Mouse (Mus musculus): Measurements from ENCODE around the gene Cmas. TPM values are rescaled to one million over a fixed set of nuclear protein-coding genes. Genes with fewer than 3 reads are reported as not detected.

Gene Cmas
- polyA plus RNA-seq, 1 experiment from 2014 or later: 117 TPM

DNA sequence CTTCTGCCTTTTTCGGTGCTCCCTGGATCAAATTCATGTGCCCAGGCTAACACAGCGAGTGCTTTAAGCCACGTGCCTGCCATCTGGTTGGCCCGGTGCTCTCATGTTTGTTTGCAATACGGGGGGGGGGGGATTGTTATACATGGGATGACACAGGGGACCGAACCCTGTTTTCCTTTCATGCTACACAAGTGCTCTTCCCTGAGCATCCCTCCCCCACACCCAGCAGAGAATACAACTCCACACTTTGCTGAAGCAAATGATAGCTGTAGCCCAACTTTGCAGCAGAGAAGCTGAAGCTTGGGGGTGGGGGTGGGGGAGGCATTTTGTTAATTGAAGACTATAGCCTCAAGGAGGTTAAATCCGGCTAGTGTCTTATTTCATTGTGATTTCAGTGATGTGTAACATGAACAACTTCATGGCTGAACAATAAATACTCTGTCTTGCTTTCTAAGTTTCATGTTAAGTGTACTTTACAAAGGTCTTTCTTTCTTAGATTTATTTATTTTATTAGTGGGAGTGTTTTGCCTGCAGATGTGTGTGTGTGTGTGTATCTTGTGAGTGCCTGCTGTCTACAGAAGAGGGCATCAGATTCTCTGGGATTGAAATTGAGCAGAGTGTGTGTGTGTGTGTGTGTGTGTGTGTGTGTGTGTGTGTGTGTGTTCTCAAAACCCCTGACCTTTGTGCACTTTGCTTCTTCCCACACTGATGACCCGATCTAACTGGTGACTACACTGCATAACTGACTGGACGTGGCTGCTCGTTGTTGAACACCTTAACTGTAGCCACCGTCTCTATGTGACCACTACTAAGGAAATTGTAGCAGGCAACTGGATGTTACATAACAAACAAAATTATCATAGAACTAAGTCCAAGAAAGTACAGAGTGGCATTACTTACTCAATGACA lies 46.4 kb downstream of the Cmas start:
- H3K9me3 ChIP-seq (replicated peaks; ENCODE audit: control insufficient read depth, low read length): no peaks in the 10 kb centered on the region
- H3K27ac ChIP-seq (ENCODE audit: low read depth, low read length): no peak overlapping the region
- no peak overlapping the region for H3K4me3 ChIP-seq (ENCODE audit: low read depth, low read length)
- no peaks in the 10 kb centered on the region for H3K36me3 ChIP-seq (ENCODE audit: control insufficient read depth, insufficient read depth, low read length)
- no peak overlapping the region for H3K9ac ChIP-seq (ENCODE audit: low read depth, low read length)
- H3K4me1 ChIP-seq (ENCODE audit: control insufficient read depth, insufficient read depth, low read length): no peaks in the 10 kb centered on the region
- H3K4me2 ChIP-seq: no peak overlapping the region
- H3K27me3 ChIP-seq (ENCODE audit: control insufficient read depth, insufficient read depth, low read length): no peaks in the 10 kb centered on the region
- no peak for ATAC-seq (replicated peaks; ENCODE audit: insufficient number of reproducible peaks, low FRiP score, low TSS enrichment)
- WGBS (ENCODE audit: insufficient replicate concordance): 58% methylated on average over 11 of the region's 11 CpGs

DNA sequence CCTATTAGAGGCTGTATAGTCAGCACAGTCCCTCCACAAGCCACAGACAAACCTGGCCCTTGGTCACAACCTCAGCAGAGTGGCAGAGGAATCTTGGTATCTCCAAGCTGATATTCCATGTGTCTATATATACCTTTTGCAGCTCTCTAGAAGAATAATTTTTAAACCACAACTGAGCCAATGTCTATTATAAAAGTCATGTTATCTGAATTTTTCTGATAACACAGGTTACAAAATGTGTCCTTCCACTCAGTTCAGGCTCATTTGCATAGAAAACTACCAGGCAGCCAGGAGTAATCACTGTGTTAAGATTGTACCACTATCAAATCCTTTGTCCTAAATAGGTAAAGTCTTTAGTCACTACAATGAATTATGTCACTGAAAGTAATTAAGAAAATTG lies 47.9 kb downstream of the Cmas start, which contains the start of gene Sult6b2:
Sult6b2 (minus strand) TSS at position 101 of the 400 bp plus-strand sequence.
- Histone ChIP-seq H3K27me3 (ENCODE audit: control insufficient read depth, insufficient read depth, low read length) (no peaks in the 10 kb centered on the region), H3K36me3 (ENCODE audit: control insufficient read depth, insufficient read depth, low read length) (no peaks in the 10 kb centered on the region), H3K4me3 (ENCODE audit: low read depth, low read length) (no peak within 1 kb of the TSS), H3K9me3 (replicated peaks; ENCODE audit: control insufficient read depth, low read length) (no peaks in the 10 kb centered on the region), H3K27ac (ENCODE audit: low read depth, low read length) (no peak within 1 kb of the TSS), H3K4me1 (ENCODE audit: control insufficient read depth, insufficient read depth, low read length) (no peaks in the 10 kb centered on the region), H3K9ac (ENCODE audit: low read depth, low read length) (no peak within 1 kb of the TSS), H3K4me2 (no peak within 1 kb of the TSS)
- no peak for ATAC-seq (replicated peaks; ENCODE audit: insufficient number of reproducible peaks, low FRiP score, low TSS enrichment)

DNA sequence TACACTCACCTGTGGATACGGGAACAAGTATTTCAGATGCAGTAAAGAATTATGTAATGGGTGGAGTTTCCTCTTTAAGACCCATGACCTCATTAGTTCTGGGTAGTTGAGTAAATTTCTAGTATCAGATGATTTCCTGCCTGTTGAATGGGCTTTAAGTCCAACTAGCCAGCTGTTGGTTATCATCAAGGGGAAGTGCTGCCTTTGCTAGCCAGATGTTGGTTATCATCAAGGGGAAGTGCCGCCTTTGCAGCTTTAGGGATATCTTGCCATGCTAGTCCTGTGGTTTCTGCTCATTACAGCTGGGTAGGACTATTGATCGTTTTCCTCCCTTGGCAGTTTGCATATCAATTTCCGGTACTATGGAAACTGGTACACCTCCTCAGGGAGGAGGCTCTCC lies 49.8 kb downstream of the Cmas start:
- WGBS (ENCODE audit: insufficient replicate concordance): 58% methylated on average over 4 of the region's 4 CpGs
- Histone ChIP-seq H3K36me3 (ENCODE audit: control insufficient read depth, insufficient read depth, low read length) (no peaks in the 10 kb centered on the region), H3K9ac (ENCODE audit: low read depth, low read length) (no peak overlapping the region), H3K27ac (ENCODE audit: low read depth, low read length) (no peak overlapping the region), H3K27me3 (ENCODE audit: control insufficient read depth, insufficient read depth, low read length) (no peaks in the 10 kb centered on the region), H3K4me3 (ENCODE audit: low read depth, low read length) (no peak overlapping the region), H3K9me3 (replicated peaks; ENCODE audit: control insufficient read depth, low read length) (no peaks in the 10 kb centered on the region), H3K4me2 (no peak overlapping the region), H3K4me1 (ENCODE audit: control insufficient read depth, insufficient read depth, low read length) (no peaks in the 10 kb centered on the region)
- ATAC-seq (replicated peaks; ENCODE audit: insufficient number of reproducible peaks, low FRiP score, low TSS enrichment): no peak

DNA sequence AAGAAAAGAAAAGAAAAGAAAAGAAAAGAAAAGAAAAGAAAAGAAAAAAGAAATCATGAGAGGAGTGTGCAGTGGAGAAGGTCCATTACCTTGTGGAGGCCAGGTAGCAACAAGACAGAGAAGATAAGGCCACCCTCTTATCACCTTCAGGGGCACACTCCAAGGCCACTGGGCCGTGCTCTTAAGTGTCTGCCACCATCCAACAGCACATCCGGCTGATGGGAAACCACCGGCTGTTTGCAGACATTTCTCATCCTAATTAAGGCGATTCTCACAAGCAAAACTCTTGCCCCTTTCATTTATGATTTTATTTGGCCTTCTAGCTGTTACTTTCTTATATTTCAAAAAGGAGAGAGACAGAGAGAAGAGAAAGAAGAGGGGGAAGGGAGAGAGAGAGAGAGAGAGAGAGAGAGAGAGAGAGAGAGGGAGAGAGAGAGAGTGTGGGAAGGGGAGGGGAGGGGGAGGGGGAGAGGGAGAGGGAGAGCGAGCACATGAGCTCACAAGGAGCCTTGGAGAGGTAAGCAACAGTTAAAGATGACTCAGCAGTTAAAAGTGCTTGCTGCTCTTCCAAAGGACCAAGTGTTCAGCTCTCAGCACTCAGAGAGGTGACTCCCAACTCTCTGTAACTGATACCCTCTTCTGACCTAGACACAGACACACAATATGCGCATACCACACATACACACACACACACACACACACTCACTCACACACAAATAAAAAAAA lies 53.0 kb downstream of the Cmas start:
- H3K36me3 ChIP-seq (ENCODE audit: control insufficient read depth, insufficient read depth, low read length): no peaks in the 10 kb centered on the region
- ATAC-seq (replicated peaks; ENCODE audit: insufficient number of reproducible peaks, low FRiP score, low TSS enrichment): no peak
- H3K27me3 ChIP-seq (ENCODE audit: control insufficient read depth, insufficient read depth, low read length): no peaks in the 10 kb centered on the region
- H3K27ac ChIP-seq (ENCODE audit: low read depth, low read length): no peak overlapping the region
- H3K9me3 ChIP-seq (replicated peaks; ENCODE audit: control insufficient read depth, low read length): no peaks in the 10 kb centered on the region
- no peak overlapping the region for H3K9ac ChIP-seq (ENCODE audit: low read depth, low read length)
- 24% methylated on average over 6 of the region's 6 CpGs for WGBS (ENCODE audit: insufficient replicate concordance)
- H3K4me2 ChIP-seq: no peak overlapping the region
- H3K4me1 ChIP-seq (ENCODE audit: control insufficient read depth, insufficient read depth, low read length): no peaks in the 10 kb centered on the region
- H3K4me3 ChIP-seq (ENCODE audit: low read depth, low read length): no peak overlapping the region

DNA sequence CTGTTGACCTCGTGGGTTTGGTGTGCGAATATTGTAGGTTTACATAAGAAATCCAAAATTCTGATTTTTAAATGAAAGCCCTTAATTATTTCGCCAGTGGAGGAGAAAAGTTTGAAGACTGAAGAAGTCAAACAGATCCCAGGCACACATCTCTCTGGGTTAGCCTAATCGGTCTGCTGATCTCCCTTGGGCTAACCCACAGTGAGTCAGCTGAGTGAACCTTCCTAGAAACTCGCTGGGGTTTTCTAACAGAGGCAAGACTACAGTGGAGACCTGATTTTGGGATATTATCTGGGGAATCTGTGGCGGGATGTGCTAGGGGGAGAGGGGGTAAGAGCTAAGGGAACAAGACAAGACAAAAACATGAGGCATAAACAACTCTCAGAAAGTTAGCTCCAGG lies 53.8 kb downstream of the Cmas start:
- no peaks in the 10 kb centered on the region for H3K36me3 ChIP-seq (ENCODE audit: control insufficient read depth, insufficient read depth, low read length)
- no peaks in the 10 kb centered on the region for H3K4me1 ChIP-seq (ENCODE audit: control insufficient read depth, insufficient read depth, low read length)
- WGBS (ENCODE audit: insufficient replicate concordance): 59% methylated on average over 6 of the region's 6 CpGs
- H3K4me2 ChIP-seq: no peak overlapping the region
- H3K9me3 ChIP-seq (replicated peaks; ENCODE audit: control insufficient read depth, low read length): no peaks in the 10 kb centered on the region
- no peak overlapping the region for H3K27ac ChIP-seq (ENCODE audit: low read depth, low read length)
- H3K4me3 ChIP-seq (ENCODE audit: low read depth, low read length): no peak overlapping the region
- H3K9ac ChIP-seq (ENCODE audit: low read depth, low read length): no peak overlapping the region
- ATAC-seq (replicated peaks; ENCODE audit: insufficient number of reproducible peaks, low FRiP score, low TSS enrichment): no peak
- H3K27me3 ChIP-seq (ENCODE audit: control insufficient read depth, insufficient read depth, low read length): no peaks in the 10 kb centered on the region

DNA sequence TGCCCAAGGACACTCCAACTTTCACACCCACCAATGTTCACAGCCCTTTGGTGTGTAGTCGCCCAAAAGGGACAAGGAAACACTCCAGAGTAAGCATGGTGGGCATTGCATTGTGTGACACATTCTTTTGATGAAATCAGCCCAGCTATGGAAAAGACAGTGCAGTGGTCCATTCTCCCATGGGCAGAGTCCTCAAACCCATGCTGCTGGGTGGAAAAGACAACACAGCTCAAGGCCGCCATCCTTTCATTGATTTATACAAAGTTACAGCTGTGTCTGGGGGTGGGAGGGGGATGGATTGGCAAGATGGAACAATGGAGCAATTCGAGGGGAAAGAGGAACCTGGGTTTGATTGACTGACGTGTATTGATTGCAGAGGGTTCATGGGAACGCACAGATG lies 56.5 kb downstream of the Cmas start:
- WGBS (ENCODE audit: insufficient replicate concordance): 69% methylated on average over 5 of the region's 5 CpGs
- no peak for ATAC-seq (replicated peaks; ENCODE audit: insufficient number of reproducible peaks, low FRiP score, low TSS enrichment)

DNA sequence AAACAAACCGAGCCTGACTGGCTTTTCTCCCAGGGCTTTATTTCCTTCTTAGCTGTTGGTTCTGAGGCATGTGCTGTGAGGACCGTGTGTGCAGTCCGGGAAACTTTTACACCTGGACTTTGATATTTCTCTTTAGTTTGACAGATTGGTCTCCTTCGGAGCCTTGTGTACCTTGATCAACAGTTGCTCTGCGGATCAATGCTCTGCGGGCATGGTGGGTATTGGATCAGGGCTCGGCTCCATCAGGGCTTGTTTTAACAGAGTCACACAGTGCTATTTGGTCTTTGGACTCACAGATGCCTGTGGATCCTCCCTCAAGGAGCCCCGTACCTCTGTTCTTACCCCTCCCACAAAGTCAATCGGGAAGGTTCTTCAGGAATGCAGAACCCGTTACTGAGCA lies 57.5 kb downstream of the Cmas start:
- Histone ChIP-seq H3K4me3 (ENCODE audit: low read depth, low read length) (peak overlapping the region; percentile 46; the same call in 1 of the 2 replicates), H3K9ac (ENCODE audit: low read depth, low read length) (no peak overlapping the region), H3K4me2 (peak overlapping the region; percentile 71), H3K4me1 (ENCODE audit: control insufficient read depth, insufficient read depth, low read length) (no peaks in the 10 kb centered on the region), H3K27me3 (ENCODE audit: control insufficient read depth, insufficient read depth, low read length) (no peaks in the 10 kb centered on the region), H3K27ac (ENCODE audit: low read depth, low read length) (no peak overlapping the region), H3K9me3 (replicated peaks; ENCODE audit: control insufficient read depth, low read length) (no peaks in the 10 kb centered on the region), H3K36me3 (ENCODE audit: control insufficient read depth, insufficient read depth, low read length) (no peaks in the 10 kb centered on the region)
- 62% methylated on average over 10 of the region's 10 CpGs for WGBS (ENCODE audit: insufficient replicate concordance)
- no peak for ATAC-seq (replicated peaks; ENCODE audit: insufficient number of reproducible peaks, low FRiP score, low TSS enrichment)

More for the DNA sequence above, 56.5 kb downstream of the Cmas start:
- H3K4me1 ChIP-seq (ENCODE audit: control insufficient read depth, insufficient read depth, low read length): no peaks in the 10 kb centered on the region
- H3K9ac ChIP-seq (ENCODE audit: low read depth, low read length): no peak overlapping the region
- H3K4me2 ChIP-seq: no peak overlapping the region
- no peaks in the 10 kb centered on the region for H3K9me3 ChIP-seq (replicated peaks; ENCODE audit: control insufficient read depth, low read length)
- H3K36me3 ChIP-seq (ENCODE audit: control insufficient read depth, insufficient read depth, low read length): no peaks in the 10 kb centered on the region
- no peak overlapping the region for H3K4me3 ChIP-seq (ENCODE audit: low read depth, low read length)
- H3K27ac ChIP-seq (ENCODE audit: low read depth, low read length): no peak overlapping the region
- no peaks in the 10 kb centered on the region for H3K27me3 ChIP-seq (ENCODE audit: control insufficient read depth, insufficient read depth, low read length)

DNA sequence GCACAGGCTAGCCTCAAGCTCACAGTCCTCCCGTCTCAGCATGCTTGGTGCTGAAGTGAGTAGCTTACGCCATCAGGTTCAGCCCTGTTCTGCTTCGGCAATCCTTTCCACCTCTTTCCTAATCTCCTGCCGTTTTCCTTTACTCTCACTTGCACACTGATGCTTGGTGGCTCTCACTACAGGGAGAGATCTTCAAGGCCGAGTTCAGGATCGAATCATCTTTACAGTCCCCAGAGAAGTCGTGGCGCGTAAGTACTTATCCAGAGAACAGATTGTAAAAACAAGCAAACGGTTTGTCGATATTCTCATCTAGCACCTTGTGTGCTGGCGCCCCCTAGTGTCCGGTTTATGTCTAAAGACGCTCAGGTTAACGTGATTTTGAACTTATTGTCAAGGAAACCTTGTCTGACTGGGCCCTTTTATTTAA lies 58.0 kb downstream of the Cmas start:
- peak overlapping the region; percentile 46 for H3K4me3 ChIP-seq (ENCODE audit: low read depth, low read length)
- H3K9ac ChIP-seq (ENCODE audit: low read depth, low read length): no peak overlapping the region
- no peaks in the 10 kb centered on the region for H3K36me3 ChIP-seq (ENCODE audit: control insufficient read depth, insufficient read depth, low read length)
- 0 out of 2 replicates have a peak, but pooled peaks have one; percentile 35 for ATAC-seq (replicated peaks; ENCODE audit: insufficient number of reproducible peaks, low FRiP score, low TSS enrichment)
- H3K27me3 ChIP-seq (ENCODE audit: control insufficient read depth, insufficient read depth, low read length): no peaks in the 10 kb centered on the region
- no peaks in the 10 kb centered on the region for H3K9me3 ChIP-seq (replicated peaks; ENCODE audit: control insufficient read depth, low read length)
- no peaks in the 10 kb centered on the region for H3K4me1 ChIP-seq (ENCODE audit: control insufficient read depth, insufficient read depth, low read length)
- no peak overlapping the region for H3K27ac ChIP-seq (ENCODE audit: low read depth, low read length)
- 6% methylated on average over 15 of the region's 15 CpGs for WGBS (ENCODE audit: insufficient replicate concordance)
- H3K4me2 ChIP-seq: peak overlapping the region; percentile 71

Measured in heart, embryonic 11.5 days (tissue).